ENCODE assay signal across 18 mouse cellular contexts in the genomic region with DNA sequence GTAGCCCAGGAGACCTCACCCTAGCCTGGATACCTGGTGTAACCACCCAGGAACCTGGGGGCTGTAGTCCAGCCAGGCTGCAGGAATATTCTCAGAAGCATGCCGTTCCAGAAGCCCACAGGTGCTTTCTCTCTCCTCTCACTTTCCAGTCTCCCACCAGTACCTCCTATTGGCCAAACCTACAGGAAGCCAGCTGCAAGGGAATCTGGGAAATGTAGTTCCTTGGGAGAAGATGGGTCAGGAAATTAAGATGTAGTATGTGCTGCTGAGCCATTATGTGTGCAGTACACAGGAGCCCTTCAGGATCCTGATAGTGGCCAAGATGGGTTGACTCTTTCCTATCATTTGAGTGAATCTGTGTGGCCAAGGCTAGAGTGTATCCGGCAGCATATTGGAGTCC.
DNase-seq lines count a peak whose midpoint lies in the region; ATAC-seq and TF ChIP-seq lines count a peak whose summit lies in the region.
"Had no signal": no experiment of that assay in that cellular context is flagged by ENCODE, and none has a peak within 500 bp of the region (broad histone marks: within the 10 kb centered on the region; RNA-seq: fewer than 3 reads in every experiment).

No protein-coding gene starts in this region.

- no peaks in the 10 kb centered on the region for H3K36me3 ChIP-seq in hindbrain, embryonic 14.5 days (replicated peaks; ENCODE audit: control insufficient read depth, insufficient read depth)
- no peaks in the 10 kb centered on the region for H3K36me3 ChIP-seq in hindbrain, embryonic 13.5 days
- no peaks in the 10 kb centered on the region for H3K36me3 ChIP-seq in midbrain, embryonic 14.5 days (ENCODE audit: control insufficient read depth, insufficient read depth, low read length)
- H3K36me3 ChIP-seq in midbrain, embryonic 11.5 days (ENCODE audit: control insufficient read depth, insufficient read depth, low read length) = no peaks in the 10 kb centered on the region
- H3K36me3 ChIP-seq in MEL (ENCODE audit: control insufficient read depth in 1 of 2, insufficient read depth in 2 of 2, low read length in 2 of 2) = no peaks in the 10 kb centered on the region
- no peaks in the 10 kb centered on the region for H3K36me3 ChIP-seq in intestine, embryonic 15.5 days
- H3K36me3 ChIP-seq: heart, embryonic 15.5 days; liver, embryonic 12.5 days; midbrain, embryonic 13.5 days had no signal

- WGBS in hindbrain, embryonic 14.5 days = 67% methylated on average over 2 of the region's 2 CpGs
- WGBS in hindbrain, embryonic 13.5 days = 77% methylated on average over 2 of the region's 2 CpGs
- 71% methylated on average over 2 of the region's 2 CpGs for WGBS in midbrain, embryonic 14.5 days
- WGBS in midbrain, embryonic 11.5 days = 65% methylated on average over 2 of the region's 2 CpGs
- WGBS in intestine, embryonic 15.5 days = 66% methylated on average over 2 of the region's 2 CpGs

- no peak overlapping the region for H3K9ac ChIP-seq in hindbrain, embryonic 14.5 days
- no peak overlapping the region for H3K9ac ChIP-seq in hindbrain, embryonic 13.5 days
- H3K9ac ChIP-seq in midbrain, embryonic 14.5 days (replicated peaks; ENCODE audit: low read length) = no peak overlapping the region
- no peak overlapping the region for H3K9ac ChIP-seq in midbrain, embryonic 11.5 days (ENCODE audit: low read length)
- H3K9ac ChIP-seq in MEL (ENCODE audit: control insufficient read depth, low read depth, low read length, poor library complexity, severe bottlenecking) = no peak overlapping the region
- H3K9ac ChIP-seq in intestine, embryonic 15.5 days = no peak overlapping the region
- H3K9ac ChIP-seq: heart, embryonic 15.5 days; liver, embryonic 12.5 days; midbrain, embryonic 13.5 days had no signal

- TF ChIP-seq EP300 in MEL (IDR thresholded peaks at IDR 0.05; ENCODE audit: low read depth in 1 of 2, low read length in 2 of 2) = no peak

- no peaks in the 10 kb centered on the region for H3K9me3 ChIP-seq in hindbrain, embryonic 14.5 days (ENCODE audit: control insufficient read depth, low read length)
- no peaks in the 10 kb centered on the region for H3K9me3 ChIP-seq in hindbrain, embryonic 13.5 days
- no peaks in the 10 kb centered on the region for H3K9me3 ChIP-seq in midbrain, embryonic 14.5 days (ENCODE audit: control insufficient read depth, low read length)
- no peaks in the 10 kb centered on the region for H3K9me3 ChIP-seq in midbrain, embryonic 11.5 days (ENCODE audit: control insufficient read depth, low read length)
- no peaks in the 10 kb centered on the region for H3K9me3 ChIP-seq in MEL (replicated peaks; ENCODE audit: insufficient read depth, low read length)
- H3K9me3 ChIP-seq in intestine, embryonic 15.5 days = no peaks in the 10 kb centered on the region
- H3K9me3 ChIP-seq: heart, embryonic 15.5 days; liver, embryonic 12.5 days; midbrain, embryonic 13.5 days had no signal

- DNase-seq in hindbrain, embryonic 14.5 days (ENCODE audit: low spot score) = peak; percentile 31
- peak; percentile 60 for DNase-seq in midbrain, embryonic 14.5 days
- DNase-seq in midbrain, embryonic 11.5 days (ENCODE audit: low spot score, missing footprints) = no peak
- DNase-seq in MEL (ENCODE audit: low read depth, low spot score) = no peak
- DNase-seq in brain, embryonic 14.5 days (ENCODE audit: low read depth) = peak; percentile 61
- DNase-seq: adrenal gland, postnatal 25 days; cerebellum, adult 9-10 months; gastrocnemius, postnatal 10 days; heart, adult 2 months; lung, postnatal 4 days had no signal

- no peak overlapping the region for H3K4me2 ChIP-seq in hindbrain, embryonic 14.5 days (replicated peaks)
- H3K4me2 ChIP-seq in hindbrain, embryonic 13.5 days = no peak overlapping the region
- no peak overlapping the region for H3K4me2 ChIP-seq in midbrain, embryonic 14.5 days (ENCODE audit: low read length)
- H3K4me2 ChIP-seq in midbrain, embryonic 11.5 days = no peak overlapping the region
- H3K4me2 ChIP-seq in intestine, embryonic 15.5 days (replicated peaks) = no peak overlapping the region
- H3K4me2 ChIP-seq: heart, embryonic 15.5 days; liver, embryonic 12.5 days; midbrain, embryonic 13.5 days had no signal

- H3K79me2 ChIP-seq in MEL (ENCODE audit: control insufficient read depth, insufficient read depth, low read length, poor library complexity) = no peaks in the 10 kb centered on the region

- TF ChIP-seq CTCF in MEL (IDR thresholded peaks at IDR 0.05 in 2 of 3, conservative IDR thresholded peaks at IDR 0.05 in 1 of 3; ENCODE audit: control insufficient read depth in 1 of 3, insufficient read depth in 1 of 3, low read depth in 2 of 3, low read length in 3 of 3, poor library complexity in 1 of 3, severe bottlenecking in 1 of 3) = no peak
- no peak for TF ChIP-seq CTCF in brain, embryonic 14.5 days (IDR thresholded peaks at IDR 0.05; ENCODE audit: borderline replicate concordance, extremely low read depth, insufficient read depth, insufficient read length)

- ATAC-seq in hindbrain, embryonic 14.5 days (ENCODE audit: low FRiP score) = no peak
- ATAC-seq in hindbrain, embryonic 13.5 days (ENCODE audit: low FRiP score) = no peak
- ATAC-seq in midbrain, embryonic 14.5 days (ENCODE audit: low FRiP score, low TSS enrichment) = no peak
- ATAC-seq in midbrain, embryonic 11.5 days (ENCODE audit: low FRiP score) = no peak
- no peak for ATAC-seq in intestine, embryonic 15.5 days
- ATAC-seq: activated CD4-positive, CD25-positive, alpha-beta regulatory T cell, adult 4 months; intestine, postnatal 0 days; liver, embryonic 12.5 days; midbrain, embryonic 13.5 days had no signal

- no peaks in the 10 kb centered on the region for H3K27me3 ChIP-seq in hindbrain, embryonic 14.5 days (ENCODE audit: control insufficient read depth, insufficient read depth, low read length)
- peaks cover 23% of the 10 kb centered on the region for H3K27me3 ChIP-seq in hindbrain, embryonic 13.5 days
- no peaks in the 10 kb centered on the region for H3K27me3 ChIP-seq in midbrain, embryonic 14.5 days (ENCODE audit: control insufficient read depth, insufficient read depth, low read length)
- no peaks in the 10 kb centered on the region; the same call in 1 of the 2 replicates for H3K27me3 ChIP-seq in midbrain, embryonic 11.5 days (ENCODE audit: control insufficient read depth, insufficient read depth, low read length)
- H3K27me3 ChIP-seq in MEL (ENCODE audit: control insufficient read depth in 1 of 2, insufficient read depth in 2 of 2, low read length in 2 of 2) = peaks cover 0 to 4% of the 10 kb centered on the region in 2 experiments; a peak in 3 of 4 replicates
- H3K27me3 ChIP-seq in intestine, embryonic 15.5 days (replicated peaks) = no peaks in the 10 kb centered on the region; the same call in 1 of the 2 replicates

- TF ChIP-seq RAD21 in MEL (IDR thresholded peaks at IDR 0.05; ENCODE audit: low read depth, low read length) = no peak

- no peak overlapping the region for H3K27ac ChIP-seq in hindbrain, embryonic 14.5 days
- H3K27ac ChIP-seq in hindbrain, embryonic 13.5 days = no peak overlapping the region
- no peak overlapping the region for H3K27ac ChIP-seq in midbrain, embryonic 14.5 days (replicated peaks; ENCODE audit: low read depth, low read length)
- no peak overlapping the region for H3K27ac ChIP-seq in midbrain, embryonic 11.5 days (ENCODE audit: low read depth, low read length)
- no peak overlapping the region for H3K27ac ChIP-seq in MEL (ENCODE audit: control insufficient read depth, low read depth, low read length)
- H3K27ac ChIP-seq in intestine, embryonic 15.5 days = no peak overlapping the region
- H3K27ac ChIP-seq: heart, adult 2 months; heart, embryonic 15.5 days; left cerebral cortex, adult 2 months; liver, embryonic 12.5 days; midbrain, embryonic 13.5 days had no signal

- no peak for TF ChIP-seq POLR2A in MEL (IDR thresholded peaks at IDR 0.05; ENCODE audit: control insufficient read depth in 1 of 2, insufficient read depth in 1 of 2, low read depth in 1 of 2, low read length in 2 of 2, poor library complexity in 1 of 2)
- no peak for TF ChIP-seq POLR2A in brain, embryonic 14.5 days (IDR thresholded peaks at IDR 0.05; ENCODE audit: borderline replicate concordance, extremely low read depth, insufficient read depth, insufficient read length, poor library complexity, severe bottlenecking)

- H3K4me1 ChIP-seq in hindbrain, embryonic 14.5 days (replicated peaks; ENCODE audit: control insufficient read depth, insufficient read depth, low read length) = peaks cover 10% of the 10 kb centered on the region
- peaks cover 15% of the 10 kb centered on the region for H3K4me1 ChIP-seq in hindbrain, embryonic 13.5 days (replicated peaks)
- H3K4me1 ChIP-seq in midbrain, embryonic 14.5 days (ENCODE audit: control insufficient read depth, insufficient read depth, low read length) = peaks cover 10% of the 10 kb centered on the region
- peaks cover 8% of the 10 kb centered on the region; the same call in 1 of the 2 replicates for H3K4me1 ChIP-seq in midbrain, embryonic 11.5 days (ENCODE audit: control insufficient read depth, insufficient read depth, low read length)
- no peaks in the 10 kb centered on the region for H3K4me1 ChIP-seq in MEL (ENCODE audit: control insufficient read depth in 1 of 2, insufficient read depth in 2 of 2, low read length in 2 of 2)
- H3K4me1 ChIP-seq in intestine, embryonic 15.5 days (replicated peaks) = no peaks in the 10 kb centered on the region
- H3K4me1 ChIP-seq: heart, embryonic 15.5 days; liver, embryonic 12.5 days had no signal

- no peak overlapping the region for H3K4me3 ChIP-seq in hindbrain, embryonic 14.5 days (replicated peaks; ENCODE audit: low read length)
- no peak overlapping the region for H3K4me3 ChIP-seq in hindbrain, embryonic 13.5 days
- H3K4me3 ChIP-seq in midbrain, embryonic 14.5 days (replicated peaks; ENCODE audit: low read depth, low read length) = no peak overlapping the region
- no peak overlapping the region for H3K4me3 ChIP-seq in midbrain, embryonic 11.5 days (ENCODE audit: low read depth, low read length)
- no peak overlapping the region for H3K4me3 ChIP-seq in MEL (ENCODE audit: control insufficient read depth in 1 of 2, insufficient read depth in 1 of 2, low read depth in 2 of 2, low read length in 2 of 2)
- no peak overlapping the region for H3K4me3 ChIP-seq in intestine, embryonic 15.5 days (replicated peaks)
- H3K4me3 ChIP-seq: heart, adult 2 months; heart, embryonic 15.5 days; left cerebral cortex, adult 2 months; liver, embryonic 12.5 days; midbrain, embryonic 13.5 days had no signal

TF ChIP-seq in MEL, 35 proteins besides CTCF, POLR2A, EP300 and RAD21:
- peak; percentile 78 for TF ChIP-seq HCFC1 (IDR thresholded peaks at IDR 0.05; ENCODE audit: low read depth, low read length)
- TF ChIP-seq UBTF (IDR thresholded peaks at IDR 0.05; ENCODE audit: borderline replicate concordance, insufficient read depth, low read depth, low read length) = no peak

Comparison
In these comparisons a context has a peak if more than half of its experiments do, and no peak if none do; other contexts are left out.
1. DNase-seq: peak in hindbrain, embryonic 14.5 days (single experiment), midbrain, embryonic 14.5 days (single experiment) and brain, embryonic 14.5 days (single experiment); none in midbrain, embryonic 11.5 days (single experiment) and MEL (single experiment).